Mouse (Mus musculus): ENCODE results near the gene Meltf.

DNA sequence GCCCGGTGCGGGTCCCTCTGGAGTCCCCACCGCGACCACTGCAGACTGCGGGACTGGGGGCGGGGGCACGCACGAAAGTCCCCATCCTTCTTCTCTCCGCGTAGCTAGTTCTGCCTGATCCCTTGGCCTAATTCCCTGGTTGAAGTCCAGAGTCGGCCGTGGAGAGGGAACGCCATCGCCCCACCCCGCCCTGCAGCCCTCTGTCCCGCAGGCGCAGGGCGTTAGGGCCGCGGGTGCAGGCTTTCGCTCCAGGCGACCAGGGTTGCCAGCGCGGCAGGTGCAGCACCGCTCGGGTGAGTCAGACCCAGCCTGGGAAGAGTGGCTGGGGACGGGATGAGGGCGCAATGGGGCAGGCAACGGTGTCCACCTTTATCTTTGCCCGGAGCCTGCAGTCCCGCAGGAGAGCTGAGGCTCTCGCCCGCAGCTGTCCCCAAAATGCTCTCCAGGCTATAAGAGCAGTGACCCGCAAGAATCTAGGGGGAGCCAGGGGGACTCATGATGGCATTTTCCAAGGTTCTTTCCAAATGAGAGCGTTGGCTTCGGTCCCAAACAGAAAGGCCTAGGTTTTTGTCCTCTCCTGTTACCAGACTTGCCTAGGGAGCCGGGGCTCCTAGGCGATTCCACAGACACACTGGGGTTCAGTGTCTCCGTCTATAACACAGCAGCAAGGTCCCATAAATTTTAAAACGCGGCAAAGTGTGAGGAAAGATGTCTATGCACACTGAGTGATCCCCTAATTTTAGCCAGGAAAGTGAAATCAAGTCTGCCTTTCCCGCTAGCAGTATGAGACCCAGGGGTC lies 55.3 kb downstream of the Meltf start, which contains the start of gene Pigz:
- TF ChIP-seq CTCF (IDR thresholded peaks at IDR 0.05; ENCODE audit: control insufficient read depth, insufficient read depth, insufficient read length) (no peak), CEBPB (IDR thresholded peaks at IDR 0.05; ENCODE audit: low read depth) (no peak)

All from C2C12 (cell line).